Mouse (Mus musculus): Measurements from ENCODE around the gene Olfr397. TPM values are rescaled to one million over a fixed set of nuclear protein-coding genes. Genes with fewer than 3 reads are reported as not detected.

Olfr397 gene
- total RNA-seq (2021) = not detected

DNA sequence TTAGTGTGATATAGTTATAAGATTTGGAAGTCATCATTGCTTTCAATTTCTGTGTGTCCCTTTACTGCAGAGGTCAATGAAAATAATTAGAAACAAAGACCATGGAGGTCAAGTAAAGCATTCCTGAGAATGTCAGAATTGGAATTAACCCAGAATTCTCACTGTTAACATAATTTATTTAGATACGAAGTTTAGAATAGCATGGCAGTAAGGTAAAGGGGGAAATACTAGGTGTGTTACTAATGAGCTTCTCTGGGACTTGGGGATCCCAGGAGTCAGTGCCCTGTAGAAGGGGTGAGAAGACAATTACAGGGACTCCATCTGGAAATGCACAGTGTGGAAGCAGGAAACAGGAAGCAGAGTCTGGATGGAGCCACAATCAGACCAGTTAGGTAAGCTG, at the start of gene Olfr397:
Gene Olfr397 (plus strand): TSS at position 301 of the 400 bp plus-strand sequence.
- DNase-seq = no peak

- no peak for DNase-seq
Measured at GRCm38 (mm10) chr11:73936377-73936776, 24.2 kb upstream of the Olfr397 start, which contains the start of gene Olfr23. Gene Olfr23, plus strand, starts transcription at chr11:73936677.

DNA sequence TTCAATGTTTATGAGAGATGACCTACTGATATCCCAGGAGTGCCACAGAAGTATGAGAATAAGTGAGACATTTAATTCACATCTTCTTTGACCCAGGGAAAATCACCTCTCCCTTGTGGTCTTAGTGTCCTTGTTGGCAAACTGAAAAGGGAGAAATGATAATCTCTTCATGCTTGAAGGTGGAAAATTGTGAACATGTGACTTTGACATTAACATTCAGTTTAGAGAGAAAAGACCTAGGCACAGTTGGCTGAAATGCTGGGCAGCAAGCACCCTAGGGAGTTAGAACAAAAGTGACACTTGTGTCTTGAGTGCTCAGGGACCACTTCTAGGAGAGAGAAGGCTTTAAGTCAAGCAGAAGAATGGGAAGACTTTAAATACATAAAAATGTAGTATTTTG, 29.7 kb downstream of the Olfr397 start, which contains the start of gene Olfr398:
Gene Olfr398 (minus strand): TSS at position 101 of the 400 bp plus-strand sequence.
- no peak for DNase-seq

DNA sequence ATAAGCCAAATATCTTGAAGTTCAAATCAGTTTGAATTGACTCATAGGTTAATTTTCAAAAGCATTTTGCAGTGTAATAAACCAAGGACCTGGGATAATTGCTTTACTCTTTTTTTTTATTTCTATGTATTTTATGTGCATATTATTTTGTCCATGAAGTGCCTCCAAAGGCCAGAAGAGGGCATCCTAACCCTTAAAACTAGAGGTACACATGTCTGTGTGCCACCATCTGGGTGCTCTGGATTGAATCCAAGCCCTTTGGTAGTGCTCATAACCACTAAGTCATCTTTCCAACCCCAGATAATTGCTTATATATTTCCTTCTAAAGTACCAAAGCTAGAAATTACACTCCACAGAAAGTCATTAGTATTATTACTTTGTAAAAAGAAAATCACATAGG, 32.5 kb downstream of the Olfr397 start:
- DNase-seq = no peak

Other genes starting within 250 kb of the Olfr397 start
- gene Olfr389, start 180.1 kb upstream of the Olfr397 start, total RNA-seq (2021) = not detected
- not detected for gene Olfr390, start 177.9 kb upstream of the Olfr397 start, total RNA-seq (2021)
- gene Olfr391-ps, start 157.8 kb upstream of the Olfr397 start, total RNA-seq (2021) = not detected
- not detected for gene Olfr392, start 143.8 kb upstream of the Olfr397 start, total RNA-seq (2021)
- not detected for gene Olfr393, start 109.4 kb upstream of the Olfr397 start, total RNA-seq (2021)
- gene Olfr394, start 70.0 kb upstream of the Olfr397 start, total RNA-seq (2021) = not detected
- gene Olfr395, start 51.5 kb upstream of the Olfr397 start, total RNA-seq (2021) = not detected
- not detected for gene Olfr23, start 24.1 kb upstream of the Olfr397 start, total RNA-seq (2021)
- gene Olfr398, start 29.6 kb downstream of the Olfr397 start, total RNA-seq (2021) = not detected
- gene Olfr139, start 95.7 kb downstream of the Olfr397 start, total RNA-seq (2021) = not detected
- gene Olfr399, start 95.8 kb downstream of the Olfr397 start, total RNA-seq (2021) = not detected
- not detected for gene Zfp616, start 109.1 kb downstream of the Olfr397 start, total RNA-seq (2021)
- not detected for gene Olfr401, start 152.9 kb downstream of the Olfr397 start, total RNA-seq (2021)
- not detected for gene Olfr402, start 192.7 kb downstream of the Olfr397 start, total RNA-seq (2021)
- gene Olfr403, start 225.4 kb downstream of the Olfr397 start, total RNA-seq (2021) = not detected